Mouse (Mus musculus) midbrain, embryonic 16.5 days (tissue): ENCODE measurements around the gene Dscam. TPM values are rescaled to one million over a fixed set of nuclear protein-coding genes. Genes with fewer than 3 reads are reported as not detected.

Source experiments
- ATAC-seq: fragments of 200-750 bp; cut with Nextera tagmentation; 2 replicates; pipeline ENCODE4 v1.8.0; 2017; ENCODE audit warnings: moderate TSS enrichment
- H3K27ac ChIP-seq: fragments of 300-500 bp; sonication (generic); 2 replicates; pipeline ENCODE4 v1.5.1; 2014; ENCODE audit warnings: mild to moderate bottlenecking, low read length, mixed read lengths
- H3K27me3 ChIP-seq: fragments of 300-500 bp; sonication (generic); 2 replicates; pipeline ENCODE4 v1.6.1; 2014; ENCODE audit warnings: low read depth, low read length, mixed read lengths; ENCODE audit not compliant: control insufficient read depth, insufficient read depth
- H3K36me3 ChIP-seq: fragments of 300-500 bp; sonication (generic); 2 replicates; pipeline ENCODE4 v1.6.1; 2014; ENCODE audit warnings: mild to moderate bottlenecking, low read length, moderate library complexity, mixed read lengths; ENCODE audit not compliant: control insufficient read depth, insufficient read depth
- H3K4me1 ChIP-seq: fragments of 300-500 bp; sonication (generic); 2 replicates; pipeline ENCODE4 v1.6.1; 2014; ENCODE audit warnings: mild to moderate bottlenecking, low read length, mixed read lengths; ENCODE audit not compliant: control insufficient read depth, insufficient read depth
- H3K4me2 ChIP-seq: fragments of 300-500 bp; sonication (generic); 2 replicates; pipeline ENCODE4 v1.6.1; 2014; ENCODE audit warnings: mild to moderate bottlenecking, low read length, mixed read lengths
- H3K4me3 ChIP-seq: fragments of 300-500 bp; sonication (generic); 2 replicates; pipeline ENCODE4 v1.5.1; 2014; ENCODE audit warnings: low read depth, mild to moderate bottlenecking, low read length, moderate library complexity, mixed read lengths
- H3K9ac ChIP-seq: fragments of 300-500 bp; sonication (generic); 2 replicates; pipeline ENCODE4 v1.6.1; 2014; ENCODE audit warnings: low read depth, low read length, mixed read lengths
- H3K9me3 ChIP-seq: fragments of 300-500 bp; sonication (generic); replicated peaks from 2 replicates; pipeline ENCODE4 v1.6.1; 2014; ENCODE audit warnings: mild to moderate bottlenecking, low read length, mixed read lengths; ENCODE audit not compliant: control insufficient read depth, poor library complexity, severe bottlenecking
- WGBS: fragments of 180-500 bp; shearing (Covaris S2); extraction: QIAGEN DNeasy Blood & Tissue Kit; methylation state at CpG from one replicate; pipeline ENCODE4 v1.1.7; 2014; 5-methylcytosine and 5-hydroxymethylcytosine counted together
- polyA plus RNA-seq: library from polyadenylated mRNA; unstranded; fragments of >200 nt; fragmentation: Nextera tagmentation; extraction: Ambion mirVana; gene quantifications from 2 replicates; pipeline ENCODE4 v1.2.1, GENCODE M21; 2015

Dscam gene
- polyA plus RNA-seq, 1 experiment from 2014 or later: 16.2 TPM

DNA sequence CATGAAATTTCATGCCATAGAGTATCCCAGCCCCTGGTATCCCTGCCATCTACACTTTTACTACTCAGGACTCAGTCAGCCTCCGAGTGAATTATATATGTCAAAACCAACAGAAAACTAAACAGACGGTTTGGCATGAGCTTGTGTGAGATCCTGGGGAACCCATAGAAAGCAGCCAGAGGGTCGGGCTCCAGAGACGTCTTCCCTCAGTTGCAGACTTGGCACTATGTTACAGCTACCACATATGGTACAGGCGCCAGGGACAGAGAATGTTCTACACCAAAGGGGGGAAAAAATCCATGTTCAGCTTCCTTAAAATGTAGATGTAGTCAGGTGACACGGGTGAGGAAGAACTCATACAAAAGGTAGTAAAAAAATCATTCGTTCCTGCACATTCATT, 109.2 kb downstream of the Dscam start:
- WGBS: 91% methylated on average over 7 of the region's 7 CpGs

DNA sequence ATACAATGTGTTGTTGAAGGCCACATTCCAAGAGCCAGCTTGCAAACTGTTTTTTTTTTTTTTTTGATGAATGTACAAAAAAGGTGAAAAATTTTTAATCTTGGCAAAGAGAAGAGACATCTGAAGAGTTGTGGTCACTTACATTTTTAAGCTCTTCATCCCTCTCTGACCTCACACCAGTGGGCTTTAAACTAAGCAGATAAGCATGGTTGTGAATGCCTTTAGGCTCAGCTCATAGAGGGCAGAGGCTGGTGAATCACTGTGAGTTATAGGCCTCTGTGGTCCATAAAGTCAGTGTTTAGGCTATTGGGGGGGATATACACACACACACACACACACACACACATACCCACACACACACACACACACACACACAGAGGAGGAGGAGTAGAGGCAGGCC, 109.8 kb downstream of the Dscam start:
- H3K27me3 ChIP-seq: no peaks in the 10 kb centered on the region
- no peak overlapping the region for H3K9ac ChIP-seq
- no peaks in the 10 kb centered on the region for H3K9me3 ChIP-seq
- H3K4me1 ChIP-seq: peaks cover 8% of the 10 kb centered on the region; the same call in 1 of the 2 replicates
- no peaks in the 10 kb centered on the region for H3K36me3 ChIP-seq
- no peak overlapping the region for H3K4me3 ChIP-seq
- no peak overlapping the region for H3K4me2 ChIP-seq
- no peak overlapping the region for H3K27ac ChIP-seq
- no peak for ATAC-seq

More for the DNA sequence above, 109.2 kb downstream of the Dscam start:
- Histone ChIP-seq H3K27ac (no peak overlapping the region), H3K4me2 (no peak overlapping the region), H3K9ac (no peak overlapping the region), H3K4me3 (no peak overlapping the region), H3K27me3 (no peaks in the 10 kb centered on the region), H3K9me3 (no peaks in the 10 kb centered on the region), H3K4me1 (peaks cover 8% of the 10 kb centered on the region; the same call in 1 of the 2 replicates), H3K36me3 (no peaks in the 10 kb centered on the region)
- no peak for ATAC-seq

DNA sequence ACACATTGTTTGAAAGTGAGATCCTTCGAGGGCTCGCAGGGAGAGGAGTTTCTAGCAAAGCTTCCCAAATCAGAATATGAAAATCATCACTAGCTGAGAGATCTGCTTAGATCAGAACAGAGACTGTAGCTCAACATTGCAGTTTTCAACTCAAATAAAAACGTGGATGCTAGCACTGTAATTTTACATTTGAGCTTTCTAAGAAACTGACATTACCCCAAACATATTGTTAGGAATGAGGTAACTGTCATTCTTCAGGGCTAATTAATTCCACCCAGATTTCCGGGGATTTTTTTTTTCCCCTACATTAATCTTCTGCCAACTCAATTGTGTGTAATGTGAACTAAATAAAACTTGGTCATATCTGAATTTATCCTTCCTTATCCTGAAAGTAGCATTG, 110.3 kb downstream of the Dscam start:
- 69% methylated on average over 4 of the region's 4 CpGs for WGBS
- H3K9me3 ChIP-seq: no peaks in the 10 kb centered on the region
- no peak overlapping the region for H3K4me3 ChIP-seq
- H3K27ac ChIP-seq: no peak overlapping the region
- no peak for ATAC-seq
- no peaks in the 10 kb centered on the region for H3K36me3 ChIP-seq
- no peak overlapping the region for H3K9ac ChIP-seq
- peaks cover 8% of the 10 kb centered on the region; the same call in 1 of the 2 replicates for H3K4me1 ChIP-seq
- no peaks in the 10 kb centered on the region for H3K27me3 ChIP-seq
- no peak overlapping the region for H3K4me2 ChIP-seq

DNA sequence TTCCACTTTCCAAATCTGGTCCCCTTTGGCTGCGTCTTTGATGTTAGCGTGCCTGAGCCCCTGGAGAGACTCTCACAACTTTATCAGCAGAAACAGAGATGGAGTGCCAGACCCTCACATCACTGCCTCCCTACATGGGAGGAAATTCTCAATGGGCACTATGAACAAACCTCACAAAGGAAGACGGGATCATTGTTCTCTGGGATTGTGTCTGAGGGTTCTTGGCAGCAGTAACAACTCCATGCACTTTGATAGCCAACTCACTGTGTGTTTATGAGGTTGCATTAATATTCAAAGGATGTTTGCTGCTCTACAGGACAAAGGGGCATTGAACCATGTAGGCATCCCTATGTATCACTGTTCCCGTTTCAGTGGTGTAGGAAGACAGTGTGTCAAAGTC, 135.3 kb downstream of the Dscam start:
- H3K4me2 ChIP-seq: no peak overlapping the region
- H3K36me3 ChIP-seq: no peaks in the 10 kb centered on the region
- H3K27me3 ChIP-seq: no peaks in the 10 kb centered on the region
- no peak overlapping the region for H3K9ac ChIP-seq
- peaks cover 9% of the 10 kb centered on the region for H3K4me1 ChIP-seq
- ATAC-seq: no peak; the same call in 1 of the 2 replicates
- H3K27ac ChIP-seq: 0 out of 2 replicates have a peak overlapping the region, but pooled peaks have one; percentile 5
- no peaks in the 10 kb centered on the region for H3K9me3 ChIP-seq
- no peak overlapping the region for H3K4me3 ChIP-seq
- 37% methylated on average over 4 of the region's 4 CpGs for WGBS

DNA sequence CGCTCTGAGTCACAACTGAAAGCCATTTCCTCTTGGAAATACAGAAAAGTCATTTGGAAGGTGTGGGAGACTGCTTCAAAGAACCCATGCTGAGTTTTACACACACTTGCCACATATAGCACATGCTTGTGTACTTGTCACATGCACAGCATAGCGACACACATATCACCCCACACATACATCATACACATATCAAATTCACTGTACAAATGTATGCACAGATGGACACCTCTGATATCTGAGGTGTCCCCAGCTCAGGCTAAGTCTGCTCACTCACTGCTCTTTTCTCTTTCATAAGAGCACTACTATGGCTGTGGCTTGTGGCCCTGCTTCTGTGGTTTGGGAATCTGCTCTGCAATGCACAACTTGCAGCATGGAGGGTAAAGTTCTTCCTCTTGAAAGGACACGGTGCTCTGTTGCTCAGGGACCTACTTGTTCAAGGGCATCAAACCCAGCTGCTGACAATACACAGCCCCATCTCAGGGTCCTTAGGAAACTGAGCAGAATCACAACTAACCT, 137.0 kb downstream of the Dscam start:
- WGBS: 86% methylated on average over 3 of the region's 3 CpGs
- no peak overlapping the region for H3K4me2 ChIP-seq
- no peak for ATAC-seq

DNA sequence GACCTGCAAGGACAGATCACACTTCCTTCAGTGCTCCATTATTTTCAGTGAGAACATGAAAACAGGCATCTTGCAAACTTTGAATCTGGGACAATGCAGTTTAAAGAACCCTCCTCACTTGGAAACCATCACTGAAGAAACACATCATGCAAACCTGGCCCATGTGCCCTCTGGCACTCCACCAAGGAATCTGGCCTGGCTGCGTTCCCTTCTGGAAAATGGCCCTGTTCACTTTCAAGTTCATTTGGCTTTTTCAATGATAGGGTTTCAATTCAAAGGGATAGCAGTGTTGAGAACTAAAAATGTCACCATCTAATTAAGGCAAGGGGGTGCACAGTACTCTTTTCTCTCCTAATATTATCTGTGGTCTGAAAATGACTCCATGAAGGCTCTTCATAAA, 142.9 kb downstream of the Dscam start:
- Histone ChIP-seq H3K9ac (no peak overlapping the region), H3K9me3 (no peaks in the 10 kb centered on the region), H3K4me3 (no peak overlapping the region), H3K4me2 (no peak overlapping the region), H3K27me3 (no peaks in the 10 kb centered on the region), H3K36me3 (no peaks in the 10 kb centered on the region), H3K4me1 (peaks cover 15% of the 10 kb centered on the region), H3K27ac (no peak overlapping the region)
- 68% methylated on average over 1 of the region's 1 CpGs for WGBS
- ATAC-seq: no peak

More for the DNA sequence above, 137.0 kb downstream of the Dscam start:
- H3K9ac ChIP-seq: no peak overlapping the region
- no peak overlapping the region for H3K27ac ChIP-seq
- peaks cover 9% of the 10 kb centered on the region for H3K4me1 ChIP-seq
- no peaks in the 10 kb centered on the region for H3K27me3 ChIP-seq
- no peak overlapping the region for H3K4me3 ChIP-seq
- H3K36me3 ChIP-seq: no peaks in the 10 kb centered on the region
- no peaks in the 10 kb centered on the region for H3K9me3 ChIP-seq

DNA sequence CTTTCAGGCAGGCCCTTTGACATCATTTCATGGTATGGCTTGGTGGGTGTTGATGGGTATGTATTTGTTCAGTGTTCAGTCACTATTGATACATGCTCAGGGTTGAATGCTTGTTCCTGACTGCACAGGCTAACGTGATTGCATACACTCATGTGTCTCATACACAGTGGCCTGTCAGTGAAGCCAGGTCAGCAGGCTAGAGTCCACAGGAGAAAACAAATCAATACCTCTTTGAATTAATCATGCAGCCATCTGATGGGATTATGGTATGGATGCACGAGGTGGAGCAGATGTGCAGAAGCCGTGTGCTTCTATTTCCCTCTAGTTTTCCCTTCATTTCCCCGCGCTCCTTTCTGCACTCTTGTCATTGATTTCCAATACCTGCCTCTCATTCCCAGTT, 143.7 kb downstream of the Dscam start:
- Histone ChIP-seq H3K4me3 (no peak overlapping the region), H3K9me3 (no peaks in the 10 kb centered on the region), H3K36me3 (no peaks in the 10 kb centered on the region), H3K4me1 (peaks cover 15% of the 10 kb centered on the region), H3K27ac (peak overlapping the region; percentile 58), H3K27me3 (no peaks in the 10 kb centered on the region), H3K9ac (no peak overlapping the region), H3K4me2 (no peak overlapping the region)
- 79% methylated on average over 5 of the region's 5 CpGs for WGBS
- ATAC-seq: no peak

DNA sequence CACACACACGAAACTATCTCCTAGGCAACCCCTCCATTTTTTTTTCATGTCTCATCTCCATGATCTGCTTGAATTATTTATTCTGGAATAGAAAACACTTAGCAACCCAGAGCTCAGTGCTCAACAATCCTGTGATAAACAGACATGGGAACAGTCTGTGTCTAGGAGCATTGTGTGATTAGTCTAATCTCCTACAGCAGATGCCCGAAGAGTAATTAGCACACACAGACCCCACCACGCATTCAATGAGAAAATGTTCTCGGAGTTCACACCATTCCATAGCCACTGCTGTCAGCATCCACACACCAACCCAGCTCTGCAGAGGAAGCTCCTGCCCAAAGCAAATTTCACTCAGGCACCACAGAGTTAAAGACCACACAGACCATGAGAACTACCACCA, 146.1 kb downstream of the Dscam start:
- H3K9me3 ChIP-seq: no peaks in the 10 kb centered on the region
- H3K27ac ChIP-seq: 0 out of 2 replicates have a peak overlapping the region, but pooled peaks have one; percentile 55
- H3K27me3 ChIP-seq: no peaks in the 10 kb centered on the region
- 28% methylated on average over 4 of the region's 4 CpGs for WGBS
- no peak for ATAC-seq
- peaks cover 20% of the 10 kb centered on the region for H3K4me1 ChIP-seq
- H3K36me3 ChIP-seq: no peaks in the 10 kb centered on the region
- H3K4me2 ChIP-seq: no peak overlapping the region
- H3K4me3 ChIP-seq: no peak overlapping the region
- H3K9ac ChIP-seq: no peak overlapping the region

DNA sequence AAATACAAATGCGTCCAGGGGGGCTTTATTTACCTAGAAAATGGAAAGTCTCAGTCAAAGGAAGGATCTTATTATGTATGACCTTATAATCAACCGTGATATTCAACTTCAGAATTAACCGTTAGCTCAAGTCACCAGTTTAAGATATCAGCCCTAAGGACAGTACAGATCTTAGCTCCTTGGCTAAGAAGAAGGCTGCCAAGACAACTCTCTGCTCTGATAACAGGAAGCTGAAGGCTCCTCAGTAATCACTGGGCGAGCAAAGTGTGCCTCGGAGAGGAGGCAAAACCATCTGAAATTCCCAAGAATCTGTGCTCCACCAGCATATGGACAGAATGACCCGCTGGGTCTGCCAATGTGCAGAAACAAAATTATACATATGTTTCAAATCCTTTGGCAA, 149.1 kb downstream of the Dscam start:
- Histone ChIP-seq H3K9ac (no peak overlapping the region), H3K27me3 (no peaks in the 10 kb centered on the region), H3K36me3 (no peaks in the 10 kb centered on the region), H3K4me2 (no peak overlapping the region), H3K27ac (no peak overlapping the region; the same call in 1 of the 2 replicates), H3K4me3 (no peak overlapping the region), H3K4me1 (peaks cover 31% of the 10 kb centered on the region), H3K9me3 (no peaks in the 10 kb centered on the region)
- WGBS: 78% methylated on average over 6 of the region's 6 CpGs
- ATAC-seq: no peak
